10 mouse cellular contexts compared by ENCODE assay signal in genomic region chr9:108703373-108704110, GRCm38 (mm10). TPM values are rescaled to one million over a fixed set of nuclear protein-coding genes. Genes with fewer than 3 reads are reported as not detected.
DNase-seq lines count a peak whose midpoint lies in the region; ATAC-seq and TF ChIP-seq lines count a peak whose summit lies in the region.
"Had no signal": no experiment of that assay in that cellular context is flagged by ENCODE, and none has a peak within 500 bp of the region (broad histone marks: within the 10 kb centered on the region; RNA-seq: fewer than 3 reads in every experiment).

No protein-coding gene starts in this region.

- H3K9me3 ChIP-seq in midbrain, embryonic 10.5 days (replicated peaks) = no peaks in the 10 kb centered on the region
- no peaks in the 10 kb centered on the region for H3K9me3 ChIP-seq in midbrain, embryonic 14.5 days (ENCODE audit: control insufficient read depth, low read length)
- H3K9me3 ChIP-seq in heart, embryonic 16.5 days (replicated peaks; ENCODE audit: control insufficient read depth, low read length) = no peaks in the 10 kb centered on the region
- H3K9me3 ChIP-seq: limb, embryonic 12.5 days had no signal

- H3K4me1 ChIP-seq in midbrain, embryonic 10.5 days = peaks cover 21% of the 10 kb centered on the region
- 0 out of 2 replicates have a peak, but pooled peaks cover 4% of the 10 kb centered on the region for H3K4me1 ChIP-seq in midbrain, embryonic 14.5 days (ENCODE audit: control insufficient read depth, insufficient read depth, low read length)
- peaks cover 23% of the 10 kb centered on the region for H3K4me1 ChIP-seq in heart, embryonic 16.5 days (ENCODE audit: control insufficient read depth, insufficient read depth, low read length)
- H3K4me1 ChIP-seq in small intestine, adult 2 months (ENCODE audit: control insufficient read depth, insufficient read depth, insufficient read length, low read length) = peaks cover 7% of the 10 kb centered on the region
- H3K4me1 ChIP-seq: limb, embryonic 12.5 days had no signal

- H3K9ac ChIP-seq in midbrain, embryonic 14.5 days (replicated peaks; ENCODE audit: low read length) = no peak overlapping the region
- peak overlapping the region; percentile 1; the same call in 1 of the 2 replicates for H3K9ac ChIP-seq in heart, embryonic 16.5 days (ENCODE audit: low read length)
- H3K9ac ChIP-seq: limb, embryonic 12.5 days had no signal

- H3K4me3 ChIP-seq in midbrain, embryonic 10.5 days = no peak overlapping the region
- no peak overlapping the region for H3K4me3 ChIP-seq in midbrain, embryonic 14.5 days (replicated peaks; ENCODE audit: low read depth, low read length)
- no peak overlapping the region for H3K4me3 ChIP-seq in heart, embryonic 16.5 days (ENCODE audit: low read length)
- H3K4me3 ChIP-seq in small intestine, adult 2 months (ENCODE audit: low read depth, low read length) = no peak overlapping the region
- H3K4me3 ChIP-seq: erythroblast, embryonic 14.5 days; limb, embryonic 12.5 days had no signal

- no peak for ATAC-seq in midbrain, embryonic 14.5 days (ENCODE audit: low FRiP score, low TSS enrichment)
- peak; percentile 76 for ATAC-seq in heart, embryonic 16.5 days (replicated peaks; ENCODE audit: extremely low read depth, insufficient read depth, low FRiP score)
- no peak for ATAC-seq in CD4-positive, CD25-positive, alpha-beta regulatory T cell, adult 4 months

- no peak overlapping the region for H3K4me2 ChIP-seq in midbrain, embryonic 14.5 days (ENCODE audit: low read length)
- peak overlapping the region; percentile 24 for H3K4me2 ChIP-seq in heart, embryonic 16.5 days (ENCODE audit: low read depth, low read length)
- H3K4me2 ChIP-seq: limb, embryonic 12.5 days had no signal

- 0 out of 2 replicates have a peak, but pooled peaks cover 1% of the 10 kb centered on the region for H3K36me3 ChIP-seq in midbrain, embryonic 10.5 days
- H3K36me3 ChIP-seq in midbrain, embryonic 14.5 days (ENCODE audit: control insufficient read depth, insufficient read depth, low read length) = no peaks in the 10 kb centered on the region
- no peaks in the 10 kb centered on the region for H3K36me3 ChIP-seq in heart, embryonic 16.5 days (ENCODE audit: control insufficient read depth, insufficient read depth)
- peaks cover 2% of the 10 kb centered on the region; the same call in 1 of the 2 replicates for H3K36me3 ChIP-seq in small intestine, adult 2 months (ENCODE audit: control insufficient read depth, insufficient read depth, low read length)
- H3K36me3 ChIP-seq: limb, embryonic 12.5 days had no signal

- TF ChIP-seq CTCF in small intestine, adult 2 months (IDR thresholded peaks at IDR 0.05; ENCODE audit: extremely low read depth, insufficient read length, insufficient replicate concordance, low read depth, low read length) = no peak

- WGBS in midbrain, embryonic 10.5 days = 47% methylated on average over 12 of the region's 12 CpGs
- WGBS in midbrain, embryonic 14.5 days = 35% methylated on average over 12 of the region's 12 CpGs
- WGBS in heart, embryonic 16.5 days = 28% methylated on average over 12 of the region's 12 CpGs
- 10% methylated on average over 12 of the region's 12 CpGs for WGBS in small intestine, adult 2 months

- TF ChIP-seq POLR2A in small intestine, adult 2 months (IDR thresholded peaks at IDR 0.05; ENCODE audit: low read depth, low read length) = no peak

- peak; percentile 56 for DNase-seq in adrenal gland, adult 2 months
- no peak for DNase-seq in adrenal gland, postnatal 4 days (ENCODE audit: low spot score in 2 of 2)
- DNase-seq in midbrain, embryonic 10.5 days (ENCODE audit: low spot score) = no peak
- DNase-seq in midbrain, embryonic 14.5 days = no peak
- DNase-seq in urinary bladder, postnatal 14 days (ENCODE audit: low spot score) = no peak

- H3K27ac ChIP-seq in midbrain, embryonic 10.5 days (replicated peaks) = peak overlapping the region; percentile 67; the same call in 1 of the 2 replicates
- H3K27ac ChIP-seq in midbrain, embryonic 14.5 days (replicated peaks; ENCODE audit: low read depth, low read length) = no peak overlapping the region
- H3K27ac ChIP-seq in heart, embryonic 16.5 days (ENCODE audit: low read length) = peak overlapping the region; percentile 59
- H3K27ac ChIP-seq in small intestine, adult 2 months (ENCODE audit: insufficient read depth, low read depth, low read length) = peak overlapping the region; percentile 86
- H3K27ac ChIP-seq: limb, embryonic 12.5 days had no signal

- H3K27me3 ChIP-seq in midbrain, embryonic 10.5 days (ENCODE audit: low read depth, poor library complexity, severe bottlenecking) = no peaks in the 10 kb centered on the region
- no peaks in the 10 kb centered on the region for H3K27me3 ChIP-seq in midbrain, embryonic 14.5 days (ENCODE audit: control insufficient read depth, insufficient read depth, low read length)
- no peaks in the 10 kb centered on the region for H3K27me3 ChIP-seq in heart, embryonic 16.5 days (ENCODE audit: control insufficient read depth, insufficient read depth, low read length)
- no peaks in the 10 kb centered on the region for H3K27me3 ChIP-seq in small intestine, adult 2 months (ENCODE audit: control insufficient read depth, insufficient read depth, low read length)
- H3K27me3 ChIP-seq: limb, embryonic 12.5 days had no signal

RNA-seq across cellular contexts. Expression of gene Prkar2a, which starts 14.4 kb away (rescaled TPM):
- 10 to 100 TPM; 28.1 to 43.7 TPM for total RNA-seq in adrenal gland, adult 2 months (2021)
- polyA plus RNA-seq in adrenal gland, adult 2 months (2012; rRNA removed) = 12.1 and 14.6 TPM in 2 replicates
- 10 to 100 TPM; 43.9 to 47.9 TPM for total RNA-seq in adrenal gland, postnatal 4 days (2021)
- 34.6 and 40.8 TPM in 2 replicates for polyA plus RNA-seq in midbrain, embryonic 10.5 days (2016; fragmentation: Nextera tagmentation; extraction: Ambion mirVana)
- 53.8 and 68.1 TPM in 2 replicates for polyA plus RNA-seq in midbrain, embryonic 14.5 days (2014; fragmentation: Nextera tagmentation; extraction: Ambion mirVana)
- 21.3 and 25.5 TPM in 2 replicates for polyA plus RNA-seq in heart, embryonic 16.5 days (2015; fragmentation: Nextera tagmentation; extraction: Ambion mirVana)
- polyA plus RNA-seq in small intestine, adult 2 months (2012; rRNA removed) = 17.6 and 31.5 TPM in 2 replicates
- polyA plus RNA-seq in CD4-positive, CD25-positive, alpha-beta regulatory T cell, adult 4 months (2017; shearing (Covaris generic)) = 1 to 10 TPM; 3.7 to 6.7 TPM

RNA-seq across cellular contexts. Expression of gene Slc25a20, which starts 41.7 kb away (rescaled TPM):
- 100 to 1,000 TPM; 123 to 170 TPM for total RNA-seq in adrenal gland, adult 2 months (2021)
- 38.0 and 46.7 TPM in 2 replicates for polyA plus RNA-seq in adrenal gland, adult 2 months (2012; rRNA removed)
- total RNA-seq in adrenal gland, postnatal 4 days (2021) = 100 to 1,000 TPM in 1 of 2 experiments, 10 to 100 TPM in 1; 92.7 to 115 TPM
- polyA plus RNA-seq in midbrain, embryonic 10.5 days (2016; fragmentation: Nextera tagmentation; extraction: Ambion mirVana) = 34.5 and 36.2 TPM in 2 replicates
- 26.8 and 33.8 TPM in 2 replicates for polyA plus RNA-seq in midbrain, embryonic 14.5 days (2014; fragmentation: Nextera tagmentation; extraction: Ambion mirVana)
- 88.0 and 91.4 TPM in 2 replicates for polyA plus RNA-seq in heart, embryonic 16.5 days (2015; fragmentation: Nextera tagmentation; extraction: Ambion mirVana)
- polyA plus RNA-seq in small intestine, adult 2 months (2012; rRNA removed) = 19.7 and 26.0 TPM in 2 replicates
- polyA plus RNA-seq in CD4-positive, CD25-positive, alpha-beta regulatory T cell, adult 4 months (2017; shearing (Covaris generic)) = 10 to 100 TPM; 40.4 to 61.1 TPM

RNA-seq across cellular contexts. Expression of gene Arih2, which starts 54.4 kb away (rescaled TPM):
- 10 to 100 TPM; 52.0 to 74.6 TPM for total RNA-seq in adrenal gland, adult 2 months (2021)
- 19.7 and 23.9 TPM in 2 replicates for polyA plus RNA-seq in adrenal gland, adult 2 months (2012; rRNA removed)
- 10 to 100 TPM; 80.1 to 80.7 TPM for total RNA-seq in adrenal gland, postnatal 4 days (2021)
- 66.8 and 72.6 TPM in 2 replicates for polyA plus RNA-seq in midbrain, embryonic 10.5 days (2016; fragmentation: Nextera tagmentation; extraction: Ambion mirVana)
- polyA plus RNA-seq in midbrain, embryonic 14.5 days (2014; fragmentation: Nextera tagmentation; extraction: Ambion mirVana) = 37.6 and 45.3 TPM in 2 replicates
- 45.6 and 46.9 TPM in 2 replicates for polyA plus RNA-seq in heart, embryonic 16.5 days (2015; fragmentation: Nextera tagmentation; extraction: Ambion mirVana)
- polyA plus RNA-seq in small intestine, adult 2 months (2012; rRNA removed) = 13.1 and 22.4 TPM in 2 replicates
- 10 to 100 TPM; 61.3 to 92.7 TPM for polyA plus RNA-seq in CD4-positive, CD25-positive, alpha-beta regulatory T cell, adult 4 months (2017; shearing (Covaris generic))
